Mouse (Mus musculus) CH12F3 (cell line): Measurements from ENCODE around the gene Gabbr1.

Experiments used
- in situ Hi-C: fragments of 300-500 bp; cut with MboI; formaldehyde crosslinking; loops from 2 replicates; pipeline ENCODE4 v1.14.3; 2020; ENCODE audit warnings: low sequenced_read_pairs

Gene Gabbr1

GRCm38 (mm10) chr17:37072730-37073276 is 27.0 kb downstream of the Gabbr1 start:
- in situ Hi-C loops = loop anchor here (10.0 kb wide), 1 partner anchor 132 kb away; the partner anchor contains the start of gene Olfr94

GRCm38 (mm10) chr17:37075181-37075580 is 29.4 kb downstream of the Gabbr1 start:
- in situ Hi-C loops = loop anchor here (10.0 kb wide), 1 partner anchor 130 kb away; the partner anchor contains the start of gene Olfr94

GRCm38 (mm10) chr17:37075766-37076165 is 30.0 kb downstream of the Gabbr1 start:
- in situ Hi-C loops = loop anchor here (10.0 kb wide), 1 partner anchor 129 kb away; the partner anchor contains the start of gene Olfr94

GRCm38 (mm10) chr17:37078193-37078592 is 32.4 kb downstream of the Gabbr1 start:
- in situ Hi-C loops = loop anchor here (10.0 kb wide), 1 partner anchor 127 kb away; the partner anchor contains the start of gene Olfr94

GRCm38 (mm10) chr17:37078990-37079389 is 33.2 kb downstream of the Gabbr1 start:
- in situ Hi-C loops = loop anchor here (10.0 kb wide), 1 partner anchor 126 kb away; the partner anchor contains the start of gene Olfr94

- in situ Hi-C loops = no loop called here
Observed at GRCm38 (mm10) chr17:37080119-37080518, 34.4 kb downstream of the Gabbr1 start.

GRCm38 (mm10) chr17:37081659-37082058 is 35.9 kb downstream of the Gabbr1 start:
- in situ Hi-C loops = no loop called here

- in situ Hi-C loops = no loop called here
Observed at GRCm38 (mm10) chr17:37083327-37083726, 37.6 kb downstream of the Gabbr1 start.

GRCm38 (mm10) chr17:37084632-37085031 is 38.9 kb downstream of the Gabbr1 start:
- in situ Hi-C loops = no loop called here

GRCm38 (mm10) chr17:37085545-37085944 is 39.8 kb downstream of the Gabbr1 start:
- in situ Hi-C loops = no loop called here

GRCm38 (mm10) chr17:37088399-37088798 is 42.6 kb downstream of the Gabbr1 start, which contains the start of gene Olfr90:
Gene Olfr90, minus strand, starts transcription at chr17:37088499.
- in situ Hi-C loops = no loop called here

GRCm38 (mm10) chr17:37092198-37092597 is 46.4 kb downstream of the Gabbr1 start:
- in situ Hi-C loops = no loop called here

GRCm38 (mm10) chr17:37093289-37093688 is 47.5 kb downstream of the Gabbr1 start:
- in situ Hi-C loops = no loop called here

- in situ Hi-C loops = no loop called here
Observed at GRCm38 (mm10) chr17:37098178-37098577, 52.4 kb downstream of the Gabbr1 start, which contains the start of gene Olfr91. Gene Olfr91, minus strand, starts transcription at chr17:37098278.

GRCm38 (mm10) chr17:37119988-37120387 is 74.2 kb downstream of the Gabbr1 start, which contains the start of gene Olfr92:
Gene Olfr92, minus strand, starts transcription at chr17:37120088.
- in situ Hi-C loops = no loop called here
